Mouse (Mus musculus): ENCODE results near the gene Mak. TPM values are rescaled to one million over a fixed set of nuclear protein-coding genes. Genes with fewer than 3 reads are reported as not detected.

The Mak gene
- total RNA-seq (2021), result 1 to 10 TPM; 2.6 to 2.9 TPM

- peak; percentile 76 for DNase-seq (ENCODE audit: low spot score in 2 of 2)
- intact Hi-C loops (cut with DNase I), result no loop called here
These were observed at the start of gene Mak for GRCm38 (mm10) chr13:41079421-41079780. TSS of gene Mak (minus strand) at chr13:41079706.

GRCm38 (mm10) chr13:41129061-41129460, 49.6 kb upstream of the Mak start:
- intact Hi-C loops (cut with DNase I), result no loop called here
- DNase-seq (ENCODE audit: low spot score in 2 of 2), result peak; percentile 31 to 71

- intact Hi-C loops (cut with DNase I), result no loop called here
- DNase-seq (ENCODE audit: low spot score in 2 of 2), result no peak
These were observed 48.8 kb upstream of the Mak start for GRCm38 (mm10) chr13:41128326-41128725.

GRCm38 (mm10) chr13:41123666-41124225, 44.2 kb upstream of the Mak start:
- DNase-seq (ENCODE audit: low spot score in 2 of 2), result no peak
- intact Hi-C loops (cut with DNase I), result no loop called here

GRCm38 (mm10) chr13:41119152-41119945, 39.8 kb upstream of the Mak start:
- DNase-seq (ENCODE audit: low spot score in 2 of 2), result peak in 1 of 2 experiments; percentile 5
- intact Hi-C loops (cut with DNase I), result no loop called here

GRCm38 (mm10) chr13:41113940-41114339, 34.4 kb upstream of the Mak start, which contains the start of gene Sycp2l:
TSS of gene Sycp2l (plus strand) at chr13:41114307.
- no peak for DNase-seq (ENCODE audit: low spot score in 2 of 2)
- intact Hi-C loops (cut with DNase I), result no loop called here

- no peak for DNase-seq (ENCODE audit: low spot score in 2 of 2)
- intact Hi-C loops (cut with DNase I), result no loop called here
These were observed 31.4 kb upstream of the Mak start, which contains the start of gene Gcm2 for GRCm38 (mm10) chr13:41110935-41111334. TSS of gene Gcm2 (minus strand) at chr13:41111035.

- intact Hi-C loops (cut with DNase I), result no loop called here
- no peak for DNase-seq (ENCODE audit: low spot score in 2 of 2)
These were observed 26.0 kb upstream of the Mak start for GRCm38 (mm10) chr13:41105541-41105940.

- DNase-seq (ENCODE audit: low spot score in 2 of 2), result no peak
- intact Hi-C loops (cut with DNase I), result no loop called here
These were observed 24.5 kb upstream of the Mak start for GRCm38 (mm10) chr13:41103841-41104525.

- intact Hi-C loops (cut with DNase I), result no loop called here
These were observed 20.5 kb upstream of the Mak start for GRCm38 (mm10) chr13:41100031-41100430.

GRCm38 (mm10) chr13:41098325-41098724, 18.8 kb upstream of the Mak start:
- no peak for DNase-seq (ENCODE audit: low spot score in 2 of 2)
- intact Hi-C loops (cut with DNase I), result no loop called here

More at GRCm38 (mm10) chr13:41100031-41100430, 20.5 kb upstream of the Mak start:
- DNase-seq (ENCODE audit: low spot score in 2 of 2), result no peak

GRCm38 (mm10) chr13:41097324-41098058, 18.0 kb upstream of the Mak start:
- intact Hi-C loops (cut with DNase I), result no loop called here
- no peak for DNase-seq (ENCODE audit: low spot score in 2 of 2)

- intact Hi-C loops (cut with DNase I), result no loop called here
- no peak for DNase-seq (ENCODE audit: low spot score in 2 of 2)
These were observed 14.7 kb upstream of the Mak start for GRCm38 (mm10) chr13:41094160-41094559.

- intact Hi-C loops (cut with DNase I), result no loop called here
These were observed 11.8 kb upstream of the Mak start for GRCm38 (mm10) chr13:41091271-41091670.

GRCm38 (mm10) chr13:41088746-41089145, 9.2 kb upstream of the Mak start:
- intact Hi-C loops (cut with DNase I), result no loop called here
- no peak for DNase-seq (ENCODE audit: low spot score in 2 of 2)

More at GRCm38 (mm10) chr13:41091271-41091670, 11.8 kb upstream of the Mak start:
- DNase-seq (ENCODE audit: low spot score in 2 of 2), result no peak

GRCm38 (mm10) chr13:41085140-41085539, 5.6 kb upstream of the Mak start:
- intact Hi-C loops (cut with DNase I), result loop anchor here (2.0 kb wide), 1 partner anchor 154 kb away; no protein-coding TSS in a partner anchor
- DNase-seq (ENCODE audit: low spot score in 2 of 2), result no peak

GRCm38 (mm10) chr13:41084521-41084920, 5.0 kb upstream of the Mak start:
- intact Hi-C loops (cut with DNase I), result loop anchor here (2.0 kb wide), 1 partner anchor 154 kb away; no protein-coding TSS in a partner anchor
- DNase-seq (ENCODE audit: low spot score in 2 of 2), result no peak

GRCm38 (mm10) chr13:41080700-41081099, 1.2 kb upstream of the Mak start:
- intact Hi-C loops (cut with DNase I), result no loop called here
- no peak for DNase-seq (ENCODE audit: low spot score in 2 of 2)

GRCm38 (mm10) chr13:41079859-41080258, 353 bp upstream of the Mak start:
- no peak for DNase-seq (ENCODE audit: low spot score in 2 of 2)
- intact Hi-C loops (cut with DNase I), result no loop called here

All from left cerebral cortex, postnatal 25 days (tissue).